Mouse (Mus musculus): ENCODE data around the gene Pak1.

DNA sequence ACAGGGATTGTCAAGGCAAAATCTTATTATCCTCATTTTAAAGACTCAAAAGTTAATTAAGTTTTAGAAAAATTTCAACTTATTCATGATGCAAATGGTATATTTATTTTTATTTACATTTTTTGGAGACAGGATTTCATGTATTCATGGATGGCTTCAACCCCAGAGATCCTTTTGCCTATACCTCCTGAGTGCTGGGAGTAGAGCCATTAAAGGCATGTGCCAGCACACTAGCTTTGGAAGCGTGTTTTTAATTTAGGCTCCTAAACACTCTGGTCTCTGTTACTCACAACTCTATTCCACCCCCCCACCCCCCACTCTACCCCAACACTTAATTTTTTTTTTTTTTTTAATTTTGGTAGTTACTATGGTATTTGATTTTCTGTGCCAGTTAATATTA lies 80.4 kb downstream of the Pak1 start:
- TF ChIP-seq USF1 (IDR thresholded peaks at IDR 0.05; ENCODE audit: low read depth, low read length), result no peak
- no peak for TF ChIP-seq CTCF (IDR thresholded peaks at IDR 0.05 in 2 of 3, conservative IDR thresholded peaks at IDR 0.05 in 1 of 3; ENCODE audit: control insufficient read depth in 1 of 3, insufficient read depth in 1 of 3, low read depth in 2 of 3, low read length in 3 of 3, poor library complexity in 1 of 3, severe bottlenecking in 1 of 3)
- no peak for TF ChIP-seq NRF1 (IDR thresholded peaks at IDR 0.05; ENCODE audit: insufficient read depth, low read depth, low read length, poor library complexity, severe bottlenecking)
- no peak for TF ChIP-seq MEF2A (IDR thresholded peaks at IDR 0.05; ENCODE audit: extremely low read depth, insufficient replicate concordance, low read depth, low read length, poor library complexity, severe bottlenecking)
- TF ChIP-seq TBP (IDR thresholded peaks at IDR 0.05; ENCODE audit: low read depth, low read length), result no peak
- no peak for TF ChIP-seq EP300 (IDR thresholded peaks at IDR 0.05; ENCODE audit: low read depth in 1 of 2, low read length in 2 of 2)
- no peak for TF ChIP-seq NELFE (IDR thresholded peaks at IDR 0.05; ENCODE audit: low read depth, low read length)
- TF ChIP-seq POLR2AphosphoS2 (IDR thresholded peaks at IDR 0.05; ENCODE audit: low read length), result no peak
- no peak for TF ChIP-seq MXI1 (IDR thresholded peaks at IDR 0.05; ENCODE audit: low read depth, low read length)
